Mouse (Mus musculus): ENCODE data around the gene Stat3.

The Stat3 gene

GRCm38 (mm10) chr11:100931254-100931921 lies 8.0 kb downstream of the Stat3 start:
- CTCF ChIA-PET: interaction anchor here (0.7 to 1.1 kb wide), 3 partner anchors 34 to 217 kb away, joined by 3 to 5 read pairs (median 4); no protein-coding TSS in a partner anchor

GRCm38 (mm10) chr11:100930611-100931010 lies 8.7 kb downstream of the Stat3 start:
- CTCF ChIA-PET: interaction anchor here (0.7 to 1.1 kb wide), 3 partner anchors 33 to 217 kb away, joined by 3 to 5 read pairs (median 4); no protein-coding TSS in a partner anchor

- CTCF ChIA-PET: interaction anchor here (0.6 kb wide), 1 partner anchor 308 kb away, joined by 3 read pairs; no protein-coding TSS in a partner anchor
These were observed 12.0 kb downstream of the Stat3 start for GRCm38 (mm10) chr11:100927386-100927785.

- CTCF ChIA-PET: no interaction called here
These were observed 14.9 kb downstream of the Stat3 start for GRCm38 (mm10) chr11:100924386-100924919.

GRCm38 (mm10) chr11:100920887-100921624 lies 18.3 kb downstream of the Stat3 start:
- CTCF ChIA-PET: interaction anchor here (0.6 to 0.8 kb wide), 2 partner anchors 34 to 108 kb away, joined by 4 to 8 read pairs; no protein-coding TSS in a partner anchor

GRCm38 (mm10) chr11:100918007-100918406 lies 21.3 kb downstream of the Stat3 start:
- CTCF ChIA-PET: interaction anchor here (0.6 kb wide), 1 partner anchor 226 kb away, joined by 3 read pairs; no protein-coding TSS in a partner anchor

GRCm38 (mm10) chr11:100916432-100916971 lies 22.8 kb downstream of the Stat3 start:
- CTCF ChIA-PET: no interaction called here

- CTCF ChIA-PET: no interaction called here
These were observed 24.3 kb downstream of the Stat3 start for GRCm38 (mm10) chr11:100915063-100915462.

GRCm38 (mm10) chr11:100914415-100914814 lies 24.9 kb downstream of the Stat3 start:
- CTCF ChIA-PET: interaction anchor here (0.5 kb wide), 1 partner anchor 68 kb away, joined by 5 read pairs; no protein-coding TSS in a partner anchor

GRCm38 (mm10) chr11:100912401-100913155 lies 26.8 kb downstream of the Stat3 start:
- CTCF ChIA-PET: no interaction called here

- CTCF ChIA-PET: no interaction called here
These were observed 30.8 kb downstream of the Stat3 start for GRCm38 (mm10) chr11:100908567-100908966.

- CTCF ChIA-PET: interaction anchor here (0.6 kb wide), 1 partner anchor 52 kb away, joined by 3 read pairs; no protein-coding TSS in a partner anchor
These were observed 31.2 kb downstream of the Stat3 start for GRCm38 (mm10) chr11:100908112-100908511.

GRCm38 (mm10) chr11:100906885-100907284 lies 32.5 kb downstream of the Stat3 start:
- CTCF ChIA-PET: interaction anchor here (0.5 to 0.8 kb wide), 2 partner anchors 34 to 164 kb away, joined by 3 to 10 read pairs; no protein-coding TSS in a partner anchor

GRCm38 (mm10) chr11:100905929-100906328 lies 33.4 kb downstream of the Stat3 start:
- CTCF ChIA-PET: interaction anchor here (0.6 to 0.8 kb wide), 3 partner anchors 163 to 403 kb away, joined by 3 to 4 read pairs (median 3); no protein-coding TSS in a partner anchor

GRCm38 (mm10) chr11:100904580-100905351 lies 34.6 kb downstream of the Stat3 start:
- CTCF ChIA-PET: interaction anchor here (1.0 kb wide), 1 partner anchor 55 kb away, joined by 3 read pairs; no protein-coding TSS in a partner anchor

- CTCF ChIA-PET: no interaction called here
These were observed 40.7 kb downstream of the Stat3 start for GRCm38 (mm10) chr11:100898441-100899199.

GRCm38 (mm10) chr11:100897294-100898231 lies 41.8 kb downstream of the Stat3 start:
- CTCF ChIA-PET: interaction anchor here (0.8 kb wide), 1 partner anchor 33 kb away, joined by 3 read pairs; no protein-coding TSS in a partner anchor

- CTCF ChIA-PET: no interaction called here
These were observed 43.3 kb downstream of the Stat3 start for GRCm38 (mm10) chr11:100896078-100896477.

All from spleen, embryonic (tissue).